Mouse (Mus musculus) midbrain, embryonic 16.5 days (tissue): ENCODE results near the gene Cpn2. TPM values are rescaled to one million over a fixed set of nuclear protein-coding genes. Genes with fewer than 3 reads are reported as not detected.

ENCODE experiments used
- ATAC-seq: fragments of 200-750 bp; cut with Nextera tagmentation; 2 replicates; pipeline ENCODE4 v1.8.0; 2017; ENCODE audit warnings: moderate TSS enrichment
- H3K27ac ChIP-seq: fragments of 300-500 bp; sonication (generic); 2 replicates; pipeline ENCODE4 v1.5.1; 2014; ENCODE audit warnings: mild to moderate bottlenecking, low read length, mixed read lengths
- H3K27me3 ChIP-seq: fragments of 300-500 bp; sonication (generic); 2 replicates; pipeline ENCODE4 v1.6.1; 2014; ENCODE audit warnings: low read depth, low read length, mixed read lengths; ENCODE audit not compliant: control insufficient read depth, insufficient read depth
- H3K36me3 ChIP-seq: fragments of 300-500 bp; sonication (generic); 2 replicates; pipeline ENCODE4 v1.6.1; 2014; ENCODE audit warnings: mild to moderate bottlenecking, low read length, moderate library complexity, mixed read lengths; ENCODE audit not compliant: control insufficient read depth, insufficient read depth
- H3K4me1 ChIP-seq: fragments of 300-500 bp; sonication (generic); 2 replicates; pipeline ENCODE4 v1.6.1; 2014; ENCODE audit warnings: mild to moderate bottlenecking, low read length, mixed read lengths; ENCODE audit not compliant: control insufficient read depth, insufficient read depth
- H3K4me2 ChIP-seq: fragments of 300-500 bp; sonication (generic); 2 replicates; pipeline ENCODE4 v1.6.1; 2014; ENCODE audit warnings: mild to moderate bottlenecking, low read length, mixed read lengths
- H3K4me3 ChIP-seq: fragments of 300-500 bp; sonication (generic); 2 replicates; pipeline ENCODE4 v1.5.1; 2014; ENCODE audit warnings: low read depth, mild to moderate bottlenecking, low read length, moderate library complexity, mixed read lengths
- H3K9ac ChIP-seq: fragments of 300-500 bp; sonication (generic); 2 replicates; pipeline ENCODE4 v1.6.1; 2014; ENCODE audit warnings: low read depth, low read length, mixed read lengths
- H3K9me3 ChIP-seq: fragments of 300-500 bp; sonication (generic); replicated peaks from 2 replicates; pipeline ENCODE4 v1.6.1; 2014; ENCODE audit warnings: mild to moderate bottlenecking, low read length, mixed read lengths; ENCODE audit not compliant: control insufficient read depth, poor library complexity, severe bottlenecking
- WGBS: fragments of 180-500 bp; shearing (Covaris S2); extraction: QIAGEN DNeasy Blood & Tissue Kit; methylation state at CpG from one replicate; pipeline ENCODE4 v1.1.7; 2014; 5-methylcytosine and 5-hydroxymethylcytosine counted together
- polyA plus RNA-seq: library from polyadenylated mRNA; unstranded; fragments of >200 nt; fragmentation: Nextera tagmentation; extraction: Ambion mirVana; gene quantifications from 2 replicates; pipeline ENCODE4 v1.2.1, GENCODE M21; 2015

Cpn2 gene
- polyA plus RNA-seq, 1 experiment from 2014 or later: not detected

DNA sequence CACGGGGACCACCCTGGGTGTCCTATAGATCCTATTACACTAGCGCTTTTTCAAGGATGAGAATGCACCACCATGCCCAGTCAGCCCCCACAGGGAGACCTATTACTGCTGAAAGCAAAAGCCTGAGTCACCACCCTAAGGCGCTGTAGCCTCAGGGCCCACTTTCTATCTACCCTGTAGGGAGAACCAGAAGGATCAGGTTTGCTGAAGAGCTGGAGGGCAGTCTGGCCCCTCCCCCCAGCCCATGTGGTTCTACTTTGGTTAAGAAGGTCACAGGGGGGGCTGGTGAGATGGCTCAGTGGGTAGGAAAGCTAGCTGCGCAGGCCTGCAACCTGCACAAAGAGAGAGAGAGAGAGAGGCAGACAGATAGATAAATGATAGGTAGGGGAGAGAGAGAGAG is 18.4 kb upstream of the Cpn2 start:
- peaks cover 16% of the 10 kb centered on the region for H3K27me3 ChIP-seq
- no peak overlapping the region for H3K9ac ChIP-seq
- no peak overlapping the region for H3K27ac ChIP-seq
- ATAC-seq: no peak
- no peak overlapping the region for H3K4me3 ChIP-seq
- 63% methylated on average over 4 of the region's 4 CpGs for WGBS
- H3K9me3 ChIP-seq: no peaks in the 10 kb centered on the region
- no peak overlapping the region for H3K4me2 ChIP-seq
- no peaks in the 10 kb centered on the region for H3K36me3 ChIP-seq
- H3K4me1 ChIP-seq: peaks cover 3% of the 10 kb centered on the region; the same call in 1 of the 2 replicates

GRCm38 (mm10) chr16:30283743-30284337 is 16.5 kb upstream of the Cpn2 start:
- peaks cover 16% of the 10 kb centered on the region for H3K27me3 ChIP-seq
- H3K9me3 ChIP-seq: no peaks in the 10 kb centered on the region
- H3K36me3 ChIP-seq: no peaks in the 10 kb centered on the region
- peak overlapping the region; percentile 18; the same call in 1 of the 2 replicates for H3K4me3 ChIP-seq
- ATAC-seq: peak; percentile 68
- H3K9ac ChIP-seq: peak overlapping the region; percentile 42
- peaks cover 3% of the 10 kb centered on the region; the same call in 1 of the 2 replicates for H3K4me1 ChIP-seq
- no peak overlapping the region for H3K27ac ChIP-seq
- WGBS: 1% methylated on average over 15 of the region's 15 CpGs
- peak overlapping the region; percentile 50 for H3K4me2 ChIP-seq

DNA sequence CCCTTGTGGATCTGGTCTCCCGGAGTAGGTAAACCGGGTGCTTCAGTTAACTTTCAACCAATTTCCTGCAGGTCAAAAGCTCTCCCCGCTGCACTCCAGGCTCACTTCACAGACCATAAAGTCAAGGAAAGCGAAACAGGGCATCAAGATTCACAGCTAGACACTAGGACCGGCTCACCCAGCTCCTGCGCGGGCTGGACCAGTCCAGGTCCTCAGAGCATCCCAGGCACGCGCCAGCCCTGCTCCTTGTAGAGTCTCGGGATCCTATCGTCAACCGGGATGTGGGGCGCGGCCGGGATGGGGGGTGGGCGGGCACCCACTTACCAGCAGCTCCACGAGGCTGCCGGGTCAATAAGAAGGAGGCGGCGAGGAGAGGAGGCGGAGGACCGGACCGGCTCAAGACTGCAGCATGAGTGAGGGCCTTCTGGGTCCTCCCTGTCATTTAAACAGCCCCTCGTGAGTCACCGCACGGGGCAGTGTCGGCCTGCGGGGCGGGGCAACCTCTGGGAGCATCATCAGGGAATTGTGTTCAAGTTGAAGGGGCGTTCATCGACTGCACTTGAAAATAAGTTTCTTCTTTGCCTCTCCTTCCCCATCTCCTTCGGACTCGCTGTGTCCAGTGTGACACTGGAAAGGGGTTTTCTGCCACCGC is 15.7 kb upstream of the Cpn2 start, which contains the start of gene Lrrc15:
TSS of gene Lrrc15 (minus strand) at position 413 of the 652 bp plus-strand sequence.
- H3K9ac ChIP-seq: peak within 1 kb of the TSS; percentile 42
- ATAC-seq: peak; percentile 47; the same call in 1 of the 2 replicates
- 8% methylated on average over 34 of the region's 34 CpGs for WGBS
- H3K4me1 ChIP-seq: peaks cover 3% of the 10 kb centered on the region; the same call in 1 of the 2 replicates
- H3K36me3 ChIP-seq: no peaks in the 10 kb centered on the region
- peaks cover 16% of the 10 kb centered on the region for H3K27me3 ChIP-seq
- peak within 1 kb of the TSS; percentile 21 for H3K4me3 ChIP-seq
- H3K4me2 ChIP-seq: peak within 1 kb of the TSS; percentile 50
- no peak within 1 kb of the TSS for H3K27ac ChIP-seq
- H3K9me3 ChIP-seq: no peaks in the 10 kb centered on the region

- Histone ChIP-seq H3K4me3 (no peak overlapping the region), H3K9ac (no peak overlapping the region)
- 9% methylated on average over 4 of the region's 4 CpGs for WGBS
These were observed 13.5 kb upstream of the Cpn2 start for GRCm38 (mm10) chr16:30280676-30281297.

GRCm38 (mm10) chr16:30278406-30278805 is 11.1 kb upstream of the Cpn2 start:
- no peak overlapping the region for H3K4me3 ChIP-seq
- H3K9me3 ChIP-seq: no peaks in the 10 kb centered on the region
- no peak overlapping the region for H3K4me2 ChIP-seq
- H3K27ac ChIP-seq: no peak overlapping the region
- H3K9ac ChIP-seq: no peak overlapping the region
- no peaks in the 10 kb centered on the region for H3K4me1 ChIP-seq
- ATAC-seq: no peak
- no peaks in the 10 kb centered on the region for H3K36me3 ChIP-seq
- WGBS: 84% methylated on average over 11 of the region's 11 CpGs
- peaks cover 16% of the 10 kb centered on the region for H3K27me3 ChIP-seq

More at GRCm38 (mm10) chr16:30280676-30281297, 13.5 kb upstream of the Cpn2 start:
- H3K27me3 ChIP-seq: peaks cover 16% of the 10 kb centered on the region
- H3K4me2 ChIP-seq: no peak overlapping the region
- H3K27ac ChIP-seq: no peak overlapping the region
- H3K36me3 ChIP-seq: no peaks in the 10 kb centered on the region
- ATAC-seq: no peak
- no peaks in the 10 kb centered on the region for H3K9me3 ChIP-seq
- H3K4me1 ChIP-seq: peaks cover 3% of the 10 kb centered on the region; the same call in 1 of the 2 replicates

DNA sequence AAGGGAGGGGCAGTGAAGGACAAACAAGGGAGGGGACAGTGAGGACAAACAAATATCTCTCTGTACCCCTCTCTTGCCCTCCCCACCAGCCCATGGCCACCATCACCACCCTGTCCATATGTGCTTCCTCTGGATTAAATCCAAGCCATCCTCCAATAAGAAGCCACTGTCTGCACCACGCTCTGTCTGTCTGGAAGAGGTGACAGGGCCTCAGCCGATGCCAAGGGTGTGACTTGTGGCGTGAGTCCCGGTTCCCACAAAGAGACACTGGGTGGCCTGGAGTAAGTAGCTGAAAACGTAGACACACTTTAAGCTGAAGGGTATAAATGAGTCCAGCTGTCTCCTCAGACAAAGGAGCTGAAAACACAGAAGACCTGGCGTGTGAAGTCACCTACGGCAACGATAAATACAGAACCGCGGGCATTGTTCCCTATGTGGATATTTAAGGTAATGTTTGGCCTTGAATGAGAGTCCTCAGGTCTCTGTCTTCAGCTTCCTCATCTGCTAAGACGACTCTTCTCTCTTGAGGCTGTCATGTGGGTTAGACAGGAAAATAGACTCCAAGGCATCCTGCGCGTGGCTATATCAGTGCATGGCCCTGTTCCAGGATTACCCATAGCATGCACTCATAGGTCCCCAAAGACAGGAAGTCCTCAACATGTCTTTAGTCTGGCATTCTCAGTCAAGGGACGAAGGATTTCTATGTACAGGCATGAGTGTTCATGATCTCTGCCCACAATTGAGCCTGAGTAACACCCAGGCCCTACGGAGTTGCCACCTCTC is 8.4 kb upstream of the Cpn2 start:
- Histone ChIP-seq H3K4me3 (no peak overlapping the region), H3K4me2 (no peak overlapping the region), H3K9ac (no peak overlapping the region), H3K27ac (no peak overlapping the region), H3K36me3 (no peaks in the 10 kb centered on the region), H3K9me3 (no peaks in the 10 kb centered on the region), H3K27me3 (no peaks in the 10 kb centered on the region; the same call in 1 of the 2 replicates), H3K4me1 (no peaks in the 10 kb centered on the region)
- 77% methylated on average over 15 of the region's 15 CpGs for WGBS
- no peak for ATAC-seq

GRCm38 (mm10) chr16:30273065-30273464 is 5.8 kb upstream of the Cpn2 start:
- Histone ChIP-seq H3K4me3 (no peak overlapping the region), H3K27me3 (no peaks in the 10 kb centered on the region), H3K9me3 (no peaks in the 10 kb centered on the region), H3K9ac (no peak overlapping the region), H3K36me3 (no peaks in the 10 kb centered on the region), H3K4me1 (no peaks in the 10 kb centered on the region), H3K4me2 (no peak overlapping the region), H3K27ac (no peak overlapping the region)
- no peak for ATAC-seq
- 92% methylated on average over 8 of the region's 8 CpGs for WGBS

GRCm38 (mm10) chr16:30271941-30272595 is 4.8 kb upstream of the Cpn2 start:
- WGBS: 41% methylated on average over 6 of the region's 6 CpGs
- Histone ChIP-seq H3K4me2 (no peak overlapping the region), H3K27ac (no peak overlapping the region), H3K4me1 (no peaks in the 10 kb centered on the region), H3K9ac (no peak overlapping the region), H3K36me3 (no peaks in the 10 kb centered on the region), H3K27me3 (no peaks in the 10 kb centered on the region), H3K9me3 (no peaks in the 10 kb centered on the region), H3K4me3 (no peak overlapping the region)
- no peak for ATAC-seq
